Mouse (Mus musculus): ENCODE results near the gene Chchd5.

The Chchd5 gene

GRCm38 (mm10) chr2:129151111-129151510, 21.6 kb downstream of the Chchd5 start:
- no peak for DNase-seq (ENCODE audit: low read depth, low spot score)

GRCm38 (mm10) chr2:129152751-129153150, 23.3 kb downstream of the Chchd5 start:
- DNase-seq (ENCODE audit: low read depth, low spot score), result no peak

- DNase-seq (ENCODE audit: low read depth, low spot score), result no peak
Measured at GRCm38 (mm10) chr2:129164815-129165214, 35.3 kb downstream of the Chchd5 start.

- DNase-seq (ENCODE audit: low read depth, low spot score), result peak; percentile 73
Measured at GRCm38 (mm10) chr2:129166466-129167463, 37.3 kb downstream of the Chchd5 start.

- DNase-seq (ENCODE audit: low read depth, low spot score), result peak; percentile 52
Measured at GRCm38 (mm10) chr2:129173386-129173785, 43.9 kb downstream of the Chchd5 start.

- DNase-seq (ENCODE audit: low read depth, low spot score), result peak; percentile 34
Measured at GRCm38 (mm10) chr2:129174474-129174873, 45.0 kb downstream of the Chchd5 start.

GRCm38 (mm10) chr2:129175636-129176035, 46.1 kb downstream of the Chchd5 start:
- DNase-seq (ENCODE audit: low read depth, low spot score), result no peak

GRCm38 (mm10) chr2:129176676-129177420, 47.3 kb downstream of the Chchd5 start:
- peak; percentile 29 for DNase-seq (ENCODE audit: low read depth, low spot score)

GRCm38 (mm10) chr2:129177661-129178060, 48.2 kb downstream of the Chchd5 start:
- DNase-seq (ENCODE audit: low read depth, low spot score), result no peak

- peak; percentile 94 for DNase-seq (ENCODE audit: low read depth, low spot score)
Measured at GRCm38 (mm10) chr2:129178182-129178908, 48.8 kb downstream of the Chchd5 start.

- no peak for DNase-seq (ENCODE audit: low read depth, low spot score)
Measured at GRCm38 (mm10) chr2:129179946-129180853, 50.7 kb downstream of the Chchd5 start.

- peak; percentile 81 for DNase-seq (ENCODE audit: low read depth, low spot score)
Measured at GRCm38 (mm10) chr2:129181509-129181908, 52.0 kb downstream of the Chchd5 start.

- no peak for DNase-seq (ENCODE audit: low read depth, low spot score)
Measured at GRCm38 (mm10) chr2:129182412-129182811, 52.9 kb downstream of the Chchd5 start.

- DNase-seq (ENCODE audit: low read depth, low spot score), result peak; percentile 40
Measured at GRCm38 (mm10) chr2:129183561-129184031, 54.1 kb downstream of the Chchd5 start.

Data from ZHBTc4 (cell line).